Mouse (Mus musculus) brown adipose tissue, adult 24 weeks (tissue): ENCODE results near the gene Cyren. TPM values are rescaled to one million over a fixed set of nuclear protein-coding genes. Genes with fewer than 3 reads are reported as not detected.

Source experiments
- H3K27ac ChIP-seq: fragments of 200-500 bp; replicated peaks from 2 replicates; pipeline ENCODE4 v1.5.1; 2012; ENCODE audit warnings: low read depth, mild to moderate bottlenecking, low read length
- H3K4me1 ChIP-seq: fragments of 200-500 bp; 2 replicates; pipeline ENCODE4 v1.6.1; 2012; ENCODE audit warnings: low read length, mixed read lengths; ENCODE audit not compliant: control insufficient read depth, insufficient read depth, insufficient read length
- H3K4me3 ChIP-seq: fragments of 200-500 bp; 2 replicates; pipeline ENCODE4 v1.5.1; 2012; ENCODE audit warnings: low read depth, mild to moderate bottlenecking, low read length, moderate library complexity; ENCODE audit not compliant: insufficient read depth
- polyA plus RNA-seq: library from polyadenylated mRNA; stranded (reverse); fragments of >200 nt; gene quantifications from 2 replicates; pipeline ENCODE4 v1.2.4, GENCODE M21; 2012; ENCODE audit not compliant: missing spikeins, insufficient read depth, insufficient read length

The Cyren gene
- polyA plus RNA-seq, 1 experiment, result 3.3 TPM

- peak overlapping the region; percentile 53 for H3K4me3 ChIP-seq
Observed at GRCm38 (mm10) chr6:34865711-34866593, 11.9 kb downstream of the Cyren start.

GRCm38 (mm10) chr6:34865213-34865612, 12.6 kb downstream of the Cyren start:
- H3K4me1 ChIP-seq, result peaks cover 15% of the 10 kb centered on the region
- peak overlapping the region; percentile 99 for H3K27ac ChIP-seq
- peak overlapping the region; percentile 53 for H3K4me3 ChIP-seq

More at GRCm38 (mm10) chr6:34865711-34866593, 11.9 kb downstream of the Cyren start:
- H3K4me1 ChIP-seq, result peaks cover 19% of the 10 kb centered on the region
- H3K27ac ChIP-seq, result peak overlapping the region; percentile 99

GRCm38 (mm10) chr6:34863786-34864514, 13.9 kb downstream of the Cyren start:
- peaks cover 8% of the 10 kb centered on the region for H3K4me1 ChIP-seq
- H3K4me3 ChIP-seq, result peak overlapping the region; percentile 84
- peak overlapping the region; percentile 99 for H3K27ac ChIP-seq

GRCm38 (mm10) chr6:34862791-34863403, 15.0 kb downstream of the Cyren start, which contains the start of gene Tmem140:
Gene Tmem140 (plus strand): TSS chr6:34863146.
- H3K27ac ChIP-seq, result peak within 1 kb of the TSS; percentile 99
- H3K4me1 ChIP-seq, result peaks cover 8% of the 10 kb centered on the region
- peak within 1 kb of the TSS; percentile 84 for H3K4me3 ChIP-seq

- peak overlapping the region; percentile 84 for H3K4me3 ChIP-seq
- H3K4me1 ChIP-seq, result peaks cover 8% of the 10 kb centered on the region
- H3K27ac ChIP-seq, result peak overlapping the region; percentile 99
Observed at GRCm38 (mm10) chr6:34862381-34862780, 15.5 kb downstream of the Cyren start.

GRCm38 (mm10) chr6:34861546-34862053, 16.3 kb downstream of the Cyren start:
- H3K4me3 ChIP-seq, result peak overlapping the region; percentile 84; the same call in 1 of the 2 replicates
- peak overlapping the region; percentile 99 for H3K27ac ChIP-seq
- H3K4me1 ChIP-seq, result peaks cover 7% of the 10 kb centered on the region

- H3K4me1 ChIP-seq, result no peaks in the 10 kb centered on the region
- no peak overlapping the region for H3K27ac ChIP-seq
- no peak overlapping the region for H3K4me3 ChIP-seq
Observed at GRCm38 (mm10) chr6:34832352-34832751, 45.5 kb downstream of the Cyren start.

- Histone ChIP-seq H3K4me3 (no peak overlapping the region), H3K4me1 (no peaks in the 10 kb centered on the region)
Observed at GRCm38 (mm10) chr6:34824406-34824805, 53.5 kb downstream of the Cyren start.

More at GRCm38 (mm10) chr6:34824406-34824805, 53.5 kb downstream of the Cyren start:
- no peak overlapping the region for H3K27ac ChIP-seq

Other genes starting within 250 kb of the Cyren start
- gene Agbl3, start 97.6 kb downstream of the Cyren start, polyA plus RNA-seq, result 8.4 and 14.1 TPM in 2 replicates
- gene Tmem140, start 14.9 kb downstream of the Cyren start, polyA plus RNA-seq, result 21.6 and 38.6 TPM in 2 replicates
- gene Wdr91, start 32.8 kb upstream of the Cyren start, polyA plus RNA-seq, result 12.4 and 13.9 TPM in 2 replicates
- gene Stra8, start 42.1 kb upstream of the Cyren start, polyA plus RNA-seq, result not detected in 2 replicates
- not detected in 2 replicates for gene Slc23a4, start 110.3 kb upstream of the Cyren start, polyA plus RNA-seq